Comparison of ENCODE assay signal across 10 mouse cellular contexts in the genomic region with DNA sequence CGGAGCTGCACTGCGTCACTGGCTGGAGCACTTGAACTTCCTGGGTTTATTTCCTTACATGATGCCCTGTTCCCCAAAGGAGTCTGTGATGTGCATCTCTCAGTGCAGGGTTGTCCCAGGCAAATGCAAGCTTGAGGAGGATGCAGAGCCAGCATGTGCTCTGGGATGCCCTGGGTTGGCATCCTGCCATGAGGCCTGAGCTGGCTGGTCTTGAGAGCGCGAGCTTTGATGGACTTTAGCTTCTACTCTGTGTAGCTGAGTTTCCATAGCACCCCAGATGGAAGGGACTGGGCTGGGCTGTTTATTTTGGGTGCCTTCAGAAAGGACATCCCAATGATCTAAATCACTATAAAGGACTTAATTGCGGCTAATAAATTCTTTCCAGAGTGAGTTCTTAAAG. TPM values are rescaled to one million over a fixed set of nuclear protein-coding genes. Genes with fewer than 3 reads are reported as not detected.
DNase-seq lines count a peak whose midpoint lies in the region; ATAC-seq and TF ChIP-seq lines count a peak whose summit lies in the region.
"Had no signal": no experiment of that assay in that cellular context is flagged by ENCODE, and none has a peak within 500 bp of the region (broad histone marks: within the 10 kb centered on the region; RNA-seq: fewer than 3 reads in every experiment).

No protein-coding gene starts in this region.

- no peak for TF ChIP-seq POLR2A in liver, adult 2 months (IDR thresholded peaks at IDR 0.05; ENCODE audit: extremely low read depth, insufficient read depth, low read length)

- H3K4me2 ChIP-seq in intestine, embryonic 14.5 days (ENCODE audit: low read length), result no peak overlapping the region
- H3K4me2 ChIP-seq in liver, postnatal 0 days (ENCODE audit: low read depth, low read length), result no peak overlapping the region
- H3K4me2 ChIP-seq: limb, embryonic 15.5 days had no signal

- TF ChIP-seq EP300 in liver, postnatal 0 days (IDR thresholded peaks at IDR 0.05; ENCODE audit: low read depth), result no peak

- H3K9me3 ChIP-seq in intestine, embryonic 14.5 days (ENCODE audit: control insufficient read depth, low read length), result no peaks in the 10 kb centered on the region
- no peaks in the 10 kb centered on the region for H3K9me3 ChIP-seq in liver, postnatal 0 days (ENCODE audit: low read length)
- H3K9me3 ChIP-seq: limb, embryonic 15.5 days had no signal

- 0 out of 2 replicates have a peak, but pooled peaks have one; percentile 34 for ATAC-seq in intestine, embryonic 14.5 days (replicated peaks; ENCODE audit: low FRiP score, low TSS enrichment, low read depth)
- ATAC-seq in liver, postnatal 0 days, result no peak

- peak; percentile 36 to 60 for DNase-seq in cerebellum, postnatal 4 days (ENCODE audit: low spot score in 2 of 2)
- DNase-seq in cerebellum, adult 9-10 months, result no peak
- DNase-seq in liver, adult 2 months (ENCODE audit: extremely low read depth, low read depth, low spot score), result peak; percentile 75
- no peak for DNase-seq in liver
- DNase-seq in intestine, embryonic 14.5 days (ENCODE audit: low spot score), result no peak
- DNase-seq in liver, postnatal 0 days, result peak; percentile 39
- no peak for DNase-seq in testis, postnatal 10 days (ENCODE audit: low spot score)
- DNase-seq: layer of hippocampus, postnatal 36 days; retina, postnatal 1 day had no signal

- peaks cover 19% of the 10 kb centered on the region for H3K4me1 ChIP-seq in liver, adult 2 months (ENCODE audit: control insufficient read depth, insufficient read depth, low read length)
- H3K4me1 ChIP-seq in intestine, embryonic 14.5 days (replicated peaks; ENCODE audit: control insufficient read depth, insufficient read depth, low read length), result peaks cover 32% of the 10 kb centered on the region
- peaks cover 20% of the 10 kb centered on the region for H3K4me1 ChIP-seq in liver, postnatal 0 days (ENCODE audit: insufficient read depth)

- H3K27ac ChIP-seq in liver, adult 2 months (replicated peaks; ENCODE audit: insufficient read depth, low read depth, low read length), result no peak overlapping the region
- H3K27ac ChIP-seq in intestine, embryonic 14.5 days (ENCODE audit: low read depth), result no peak overlapping the region
- no peak overlapping the region for H3K27ac ChIP-seq in liver, postnatal 0 days (ENCODE audit: low read depth)
- H3K27ac ChIP-seq: limb, embryonic 15.5 days had no signal

- no peaks in the 10 kb centered on the region for H3K79me2 ChIP-seq in liver, adult 2 months (ENCODE audit: control insufficient read depth, insufficient read depth, low read length)

- no peak overlapping the region for H3K9ac ChIP-seq in liver, adult 2 months (ENCODE audit: low read depth, low read length)
- no peak overlapping the region for H3K9ac ChIP-seq in intestine, embryonic 14.5 days (ENCODE audit: low read length)
- H3K9ac ChIP-seq in liver, postnatal 0 days (replicated peaks), result no peak overlapping the region
- H3K9ac ChIP-seq: limb, embryonic 15.5 days had no signal

- H3K27me3 ChIP-seq in liver, adult 2 months (ENCODE audit: control insufficient read depth, insufficient read depth, low read length), result no peaks in the 10 kb centered on the region
- no peaks in the 10 kb centered on the region for H3K27me3 ChIP-seq in intestine, embryonic 14.5 days (replicated peaks; ENCODE audit: control insufficient read depth, insufficient read depth, low read length)
- no peaks in the 10 kb centered on the region for H3K27me3 ChIP-seq in liver, postnatal 0 days (ENCODE audit: insufficient read depth, low read length)

- no peaks in the 10 kb centered on the region for H3K36me3 ChIP-seq in liver, adult 2 months (ENCODE audit: control insufficient read depth, insufficient read depth, low read length)
- no peaks in the 10 kb centered on the region for H3K36me3 ChIP-seq in intestine, embryonic 14.5 days (ENCODE audit: control insufficient read depth, insufficient read depth, low read length)
- no peaks in the 10 kb centered on the region for H3K36me3 ChIP-seq in liver, postnatal 0 days (replicated peaks; ENCODE audit: insufficient read depth, low read length)
- H3K36me3 ChIP-seq: limb, embryonic 15.5 days had no signal

- no peak overlapping the region for H3K4me3 ChIP-seq in liver, adult 2 months (ENCODE audit: insufficient read depth, low read depth, low read length)
- H3K4me3 ChIP-seq in intestine, embryonic 14.5 days (ENCODE audit: low read depth, low read length), result no peak overlapping the region
- no peak overlapping the region for H3K4me3 ChIP-seq in liver, postnatal 0 days (ENCODE audit: low read depth, low read length)
- H3K4me3 ChIP-seq: limb, embryonic 15.5 days had no signal

- no peak for TF ChIP-seq CTCF in liver, adult 2 months (IDR thresholded peaks at IDR 0.05; ENCODE audit: low read depth, low read length)
- TF ChIP-seq CTCF in liver, postnatal 0 days (IDR thresholded peaks at IDR 0.05; ENCODE audit: low read depth), result no peak

- WGBS in liver, adult 2 months, result 55% methylated on average over 5 of the region's 5 CpGs
- WGBS in intestine, embryonic 14.5 days, result 59% methylated on average over 5 of the region's 5 CpGs
- 58% methylated on average over 5 of the region's 5 CpGs for WGBS in liver, postnatal 0 days (ENCODE audit: insufficient replicate concordance)

RNA-seq across cellular contexts. Expression of gene Dact2, which starts 36.5 kb away (rescaled TPM):
- 5.1 and 7.2 TPM in 2 replicates for total RNA-seq in liver, adult 2 months (2014; rRNA removed)
- 13.7 and 19.8 TPM in 2 replicates for polyA plus RNA-seq in liver, adult 2 months (2012; rRNA removed)
- polyA plus RNA-seq in intestine, embryonic 14.5 days (2014; fragmentation: Nextera tagmentation; extraction: Ambion mirVana), result 10.4 and 10.8 TPM in 2 replicates
- 2.4 and 3.4 TPM in 2 replicates for polyA plus RNA-seq in liver, postnatal 0 days (2015; fragmentation: Nextera tagmentation; extraction: Ambion mirVana)

Comparison
In these comparisons a context has a peak if more than half of its experiments do, and no peak if none do; other contexts are left out.
1. DNase-seq: peak in cerebellum, postnatal 4 days (2 of 2), liver, adult 2 months (single experiment) and liver, postnatal 0 days (single experiment); none in cerebellum, adult 9-10 months (single experiment), liver (single experiment), intestine, embryonic 14.5 days (single experiment) and testis, postnatal 10 days (single experiment).